Mouse (Mus musculus) hematopoietic multipotent progenitor cell, adult 10-12 weeks (in vitro differentiated cells): ENCODE results near the gene Gm9922. TPM values are rescaled to one million over a fixed set of nuclear protein-coding genes. Genes with fewer than 3 reads are reported as not detected.

Experiments used
- polyA plus RNA-seq: library from polyadenylated mRNA; stranded (reverse); fragments of >175 nt; gene quantifications from 2 replicates; pipeline ENCODE4 v1.2.3, GENCODE M21; 2012; ENCODE audit warnings: low replicate concordance

Gm9922 gene
- 6.2 and 25.7 TPM in 2 replicates for polyA plus RNA-seq

DNA sequence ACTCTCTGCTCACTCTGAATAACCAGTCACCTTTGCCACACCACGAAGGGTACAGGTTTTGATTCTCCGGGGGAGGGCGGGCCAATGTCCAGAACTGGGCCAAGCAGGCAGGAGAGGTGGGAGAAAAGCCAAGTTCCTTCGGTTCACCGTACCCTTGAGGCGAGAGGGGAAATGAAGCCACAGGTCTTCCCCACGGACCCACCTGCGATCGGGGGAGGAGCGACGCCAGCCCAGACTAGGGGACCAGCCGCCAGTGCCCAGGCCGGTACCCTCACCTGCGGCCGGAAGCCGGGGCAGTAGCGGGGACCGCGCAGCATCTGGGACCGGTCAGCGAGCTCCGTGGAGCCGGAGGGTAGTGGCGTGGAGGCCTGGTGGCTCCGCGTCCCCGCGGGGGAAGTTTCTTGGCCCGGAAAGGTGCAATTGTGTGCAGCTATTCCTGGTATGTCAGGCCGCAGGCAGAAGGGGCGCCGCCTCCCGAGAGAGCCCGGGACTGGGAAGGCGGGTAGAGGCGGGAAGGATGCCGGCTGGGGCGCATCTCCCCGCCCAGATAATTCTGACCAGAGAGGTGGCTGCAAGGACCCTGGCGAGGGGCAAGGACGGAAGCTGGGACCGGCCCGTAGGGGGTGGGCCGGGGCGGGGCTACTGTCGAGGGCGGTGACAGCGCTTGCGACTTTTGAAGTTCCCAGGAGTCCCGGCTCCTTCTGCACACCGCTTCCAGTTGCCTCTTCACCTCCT, at the start of gene Gm9922, which contains the start of gene Lmo7:
Gene Gm9922 (minus strand): TSS at position 578 of the 735 bp plus-strand sequence.
Gene Lmo7 (plus strand): TSS at position 721 of the 735 bp plus-strand sequence.

Other genes starting within 250 kb of the Gm9922 start
- 4.2 and 6.0 TPM in 2 replicates for gene Tbc1d4, start 120.6 kb downstream of the Gm9922 start, polyA plus RNA-seq
- gene Commd6, start 89.1 kb downstream of the Gm9922 start, polyA plus RNA-seq, result 13.2 and 24.2 TPM in 2 replicates
- 9.7 and 11.0 TPM in 2 replicates for gene Uchl3, start 75.8 kb downstream of the Gm9922 start, polyA plus RNA-seq
- gene Lmo7, start 143 bp upstream of the Gm9922 start, polyA plus RNA-seq, result 1.9 and 4.5 TPM in 2 replicates